Mouse (Mus musculus): ENCODE measurements around the gene Gm16181. TPM values are rescaled to one million over a fixed set of nuclear protein-coding genes. Genes with fewer than 3 reads are reported as not detected.
"Not testable (repeated sequence)": the region's sequence is repeated elsewhere in the genome, so short reads cannot be mapped to it uniquely, and the experiment has no call there.

Gm16181 gene
- polyA plus RNA-seq, 1 experiment from 2014 or later, result 0.57 TPM

GRCm38 (mm10) chr17:35234090-35234489 lies 13.5 kb downstream of the Gm16181 start:
- peak overlapping the region; percentile 86 for H3K4me2 ChIP-seq (replicated peaks)
- 81% methylated on average over 7 of the region's 7 CpGs for WGBS
- H3K9me3 ChIP-seq (replicated peaks); H3K9ac ChIP-seq; H3K27me3 ChIP-seq; ATAC-seq (ENCODE audit: insufficient number of reproducible peaks, low FRiP score, low TSS enrichment, low read depth): not testable (repeated sequence)
- H3K4me3 ChIP-seq (replicated peaks), result peak overlapping the region; percentile 57; the same call in 1 of the 2 replicates
- H3K4me1 ChIP-seq, result peaks cover 42% of the 10 kb centered on the region
- peaks cover 23% of the 10 kb centered on the region for H3K36me3 ChIP-seq
- peak overlapping the region; percentile 95; the same call in 1 of the 2 replicates for H3K27ac ChIP-seq (replicated peaks)

GRCm38 (mm10) chr17:35234903-35235302 lies 14.3 kb downstream of the Gm16181 start:
- H3K4me3 ChIP-seq (replicated peaks), result peak overlapping the region; percentile 57
- H3K4me2 ChIP-seq (replicated peaks), result peak overlapping the region; percentile 86
- H3K27me3 ChIP-seq, result no peaks in the 10 kb centered on the region
- peaks cover 15% of the 10 kb centered on the region; the same call in 1 of the 2 replicates for H3K36me3 ChIP-seq
- no peak for ATAC-seq (ENCODE audit: insufficient number of reproducible peaks, low FRiP score, low TSS enrichment, low read depth)
- 10% methylated on average over 31 of the region's 31 CpGs for WGBS
- H3K27ac ChIP-seq (replicated peaks), result peak overlapping the region; percentile 95
- H3K4me1 ChIP-seq, result peaks cover 42% of the 10 kb centered on the region
- peak overlapping the region; percentile 76 for H3K9ac ChIP-seq
- no peaks in the 10 kb centered on the region for H3K9me3 ChIP-seq (replicated peaks)

GRCm38 (mm10) chr17:35235614-35236389 lies 15.2 kb downstream of the Gm16181 start, which contains the start of gene Nfkbil1:
TSS of gene Nfkbil1 (minus strand) at chr17:35235792.
- peak; percentile 87 for ATAC-seq (ENCODE audit: insufficient number of reproducible peaks, low FRiP score, low TSS enrichment, low read depth)
- peaks cover 50% of the 10 kb centered on the region for H3K4me1 ChIP-seq
- no peaks in the 10 kb centered on the region for H3K9me3 ChIP-seq (replicated peaks)
- peak within 1 kb of the TSS; percentile 86 for H3K4me2 ChIP-seq (replicated peaks)
- 0% methylated on average over 35 of the region's 35 CpGs for WGBS
- H3K27me3 ChIP-seq, result no peaks in the 10 kb centered on the region
- H3K9ac ChIP-seq, result peak within 1 kb of the TSS; percentile 76
- peak within 1 kb of the TSS; percentile 95 for H3K27ac ChIP-seq (replicated peaks)
- peaks cover 9% of the 10 kb centered on the region; the same call in 1 of the 2 replicates for H3K36me3 ChIP-seq
- peak within 1 kb of the TSS; percentile 57 for H3K4me3 ChIP-seq (replicated peaks)

GRCm38 (mm10) chr17:35236390-35236746 lies 15.7 kb downstream of the Gm16181 start:
- Histone ChIP-seq H3K36me3 (0 out of 2 replicates have a peak, but pooled peaks cover 3% of the 10 kb centered on the region), H3K9me3 (replicated peaks) (no peaks in the 10 kb centered on the region), H3K4me3 (replicated peaks) (peak overlapping the region; percentile 57), H3K27ac (replicated peaks) (peak overlapping the region; percentile 95), H3K9ac (peak overlapping the region; percentile 76; the same call in 1 of the 2 replicates), H3K4me1 (peaks cover 52% of the 10 kb centered on the region), H3K4me2 (replicated peaks) (peak overlapping the region; percentile 86), H3K27me3 (no peaks in the 10 kb centered on the region)
- WGBS, result under 1% methylated on average over 18 of the region's 18 CpGs
- peak; percentile 64 for ATAC-seq (ENCODE audit: insufficient number of reproducible peaks, low FRiP score, low TSS enrichment, low read depth)

GRCm38 (mm10) chr17:35236996-35237395 lies 16.4 kb downstream of the Gm16181 start:
- ATAC-seq (ENCODE audit: insufficient number of reproducible peaks, low FRiP score, low TSS enrichment, low read depth), result no peak
- no peak overlapping the region for H3K9ac ChIP-seq

GRCm38 (mm10) chr17:35237504-35237903 lies 16.9 kb downstream of the Gm16181 start:
- Histone ChIP-seq H3K4me2 (replicated peaks) (no peak overlapping the region), H3K4me1 (peaks cover 42% of the 10 kb centered on the region), H3K4me3 (replicated peaks) (no peak overlapping the region), H3K9me3 (replicated peaks) (no peaks in the 10 kb centered on the region), H3K9ac (no peak overlapping the region), H3K27ac (replicated peaks) (no peak overlapping the region), H3K27me3 (no peaks in the 10 kb centered on the region), H3K36me3 (0 out of 2 replicates have a peak, but pooled peaks cover 3% of the 10 kb centered on the region)
- ATAC-seq (ENCODE audit: insufficient number of reproducible peaks, low FRiP score, low TSS enrichment, low read depth), result no peak
- 79% methylated on average over 12 of the region's 12 CpGs for WGBS

More at GRCm38 (mm10) chr17:35236996-35237395, 16.4 kb downstream of the Gm16181 start:
- Histone ChIP-seq H3K36me3 (0 out of 2 replicates have a peak, but pooled peaks cover 3% of the 10 kb centered on the region), H3K27me3 (no peaks in the 10 kb centered on the region), H3K4me2 (replicated peaks) (no peak overlapping the region), H3K4me1 (peaks cover 47% of the 10 kb centered on the region), H3K27ac (replicated peaks) (no peak overlapping the region), H3K9me3 (replicated peaks) (no peaks in the 10 kb centered on the region), H3K4me3 (replicated peaks) (no peak overlapping the region)
- 84% methylated on average over 9 of the region's 9 CpGs for whole genome bisulfite sequencing

GRCm38 (mm10) chr17:35239700-35240099 lies 19.1 kb downstream of the Gm16181 start:
- Histone ChIP-seq H3K9me3 (replicated peaks) (no peaks in the 10 kb centered on the region), H3K36me3 (peaks cover 15% of the 10 kb centered on the region), H3K9ac (no peak overlapping the region), H3K27ac (replicated peaks) (no peak overlapping the region), H3K4me2 (replicated peaks) (no peak overlapping the region), H3K27me3 (no peaks in the 10 kb centered on the region), H3K4me3 (replicated peaks) (no peak overlapping the region), H3K4me1 (peaks cover 37% of the 10 kb centered on the region)
- 80% methylated on average over 5 of the region's 5 CpGs for WGBS
- no peak for ATAC-seq (ENCODE audit: insufficient number of reproducible peaks, low FRiP score, low TSS enrichment, low read depth)

- Histone ChIP-seq H3K36me3 (peaks cover 25% of the 10 kb centered on the region), H3K4me3 (replicated peaks) (peak overlapping the region; percentile 87), H3K27me3 (no peaks in the 10 kb centered on the region), H3K4me2 (replicated peaks) (peak overlapping the region; percentile 84), H3K27ac (replicated peaks) (peak overlapping the region; percentile 99), H3K9me3 (replicated peaks) (no peaks in the 10 kb centered on the region), H3K9ac (peak overlapping the region; percentile 15; the same call in 1 of the 2 replicates), H3K4me1 (peaks cover 42% of the 10 kb centered on the region)
- no peak for ATAC-seq (ENCODE audit: insufficient number of reproducible peaks, low FRiP score, low TSS enrichment, low read depth)
- 29% methylated on average over 12 of the region's 12 CpGs for WGBS
Measured at GRCm38 (mm10) chr17:35240384-35241304, 20.0 kb downstream of the Gm16181 start.

GRCm38 (mm10) chr17:35241305-35242014 lies 20.8 kb downstream of the Gm16181 start, which contains the start of gene Ddx39b:
TSS of gene Ddx39b (plus strand) at chr17:35241746.
- peak within 1 kb of the TSS; percentile 99 for H3K27ac ChIP-seq (replicated peaks)
- WGBS, result under 1% methylated on average over 69 of the region's 69 CpGs
- H3K4me2 ChIP-seq (replicated peaks), result peak within 1 kb of the TSS; percentile 84
- H3K9me3 ChIP-seq (replicated peaks), result no peaks in the 10 kb centered on the region
- peaks cover 32% of the 10 kb centered on the region for H3K36me3 ChIP-seq
- peak; percentile 93 for ATAC-seq (ENCODE audit: insufficient number of reproducible peaks, low FRiP score, low TSS enrichment, low read depth)
- H3K9ac ChIP-seq, result peak within 1 kb of the TSS; percentile 95
- H3K27me3 ChIP-seq, result no peaks in the 10 kb centered on the region
- H3K4me1 ChIP-seq, result peaks cover 46% of the 10 kb centered on the region
- peak within 1 kb of the TSS; percentile 87 for H3K4me3 ChIP-seq (replicated peaks)
